Mouse (Mus musculus) liver, embryonic 16.5 days (tissue): ENCODE measurements at regions not wholly inside any gene's neighbourhood (a gene's known extent, or its start where the extent isn't known, plus 50 kb on each side); places are given as distances from the start of the nearest gene placed in this dataset.

Source experiments
- ATAC-seq: fragments of 200-750 bp; cut with Nextera tagmentation; 2 replicates; pipeline ENCODE4 v1.8.0; 2017; ENCODE audit warnings: low read depth, mild to moderate bottlenecking, moderate number of reproducible peaks, moderate library complexity
- H3K27ac ChIP-seq: fragments of 300-500 bp; sonication (generic); 2 replicates; pipeline ENCODE4 v1.5.1; 2014; ENCODE audit warnings: mild to moderate bottlenecking, low read length
- H3K27me3 ChIP-seq: fragments of 300-500 bp; sonication (generic); 2 replicates; pipeline ENCODE4 v1.6.1; 2014; ENCODE audit warnings: low read depth, low read length, mixed read lengths; ENCODE audit not compliant: control insufficient read depth, insufficient read depth
- H3K36me3 ChIP-seq: fragments of 300-500 bp; sonication (generic); 2 replicates; pipeline ENCODE4 v1.6.1; 2014; ENCODE audit warnings: mild to moderate bottlenecking; ENCODE audit not compliant: control insufficient read depth, insufficient read depth
- H3K4me1 ChIP-seq: fragments of 300-500 bp; sonication (generic); 2 replicates; pipeline ENCODE4 v1.6.1; 2014; ENCODE audit warnings: low read depth, low read length, mixed read lengths; ENCODE audit not compliant: control insufficient read depth
- H3K4me2 ChIP-seq: fragments of 300-500 bp; sonication (generic); 2 replicates; pipeline ENCODE4 v1.6.1; 2014; ENCODE audit warnings: low read depth, low read length, mixed read lengths
- H3K4me3 ChIP-seq: fragments of 300-500 bp; sonication (generic); 2 replicates; pipeline ENCODE4 v1.5.1; 2014; ENCODE audit warnings: low read depth, mild to moderate bottlenecking, low read length
- H3K9ac ChIP-seq: fragments of 300-500 bp; sonication (generic); 2 replicates; pipeline ENCODE4 v1.6.1; 2014; ENCODE audit warnings: low read depth, low read length
- H3K9me3 ChIP-seq: fragments of 300-500 bp; sonication (generic); replicated peaks from 2 replicates; pipeline ENCODE4 v1.6.1; 2016; ENCODE audit warnings: low read length; ENCODE audit not compliant: control insufficient read depth
- WGBS: fragments of 180-500 bp; shearing (Covaris S2); extraction: QIAGEN DNeasy Blood & Tissue Kit; methylation state at CpG from one replicate; pipeline ENCODE4 v1.1.7; 2014; ENCODE audit not compliant: insufficient replicate concordance; 5-methylcytosine and 5-hydroxymethylcytosine counted together

DNA sequence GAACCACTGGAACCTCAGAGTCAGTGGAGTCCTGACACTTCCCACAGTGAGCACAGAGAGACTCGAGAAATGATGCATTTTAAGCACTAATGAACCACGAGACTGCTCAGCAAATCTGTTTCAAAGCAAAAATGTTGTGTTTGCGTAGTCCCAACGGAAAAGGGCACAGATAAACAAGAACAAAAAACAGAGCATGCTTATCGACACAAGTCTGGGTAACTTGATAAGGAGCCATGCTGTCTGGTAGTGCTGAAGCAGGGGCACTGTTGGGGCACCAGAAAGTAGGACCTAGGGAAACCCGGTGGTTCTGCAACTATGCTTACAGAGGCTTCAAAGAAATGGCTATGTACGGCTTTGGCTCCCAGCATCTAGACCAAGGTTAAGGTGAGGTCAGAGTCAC, 172.7 kb upstream of the Hes1 start:
- Histone ChIP-seq H3K36me3 (no peaks in the 10 kb centered on the region), H3K27ac (no peak overlapping the region), H3K9ac (no peak overlapping the region), H3K4me2 (no peak overlapping the region), H3K27me3 (peaks cover 4% of the 10 kb centered on the region), H3K4me3 (no peak overlapping the region), H3K9me3 (no peaks in the 10 kb centered on the region), H3K4me1 (peaks cover 2% of the 10 kb centered on the region)
- WGBS = 17% methylated on average over 7 of the region's 7 CpGs
- no peak for ATAC-seq

DNA sequence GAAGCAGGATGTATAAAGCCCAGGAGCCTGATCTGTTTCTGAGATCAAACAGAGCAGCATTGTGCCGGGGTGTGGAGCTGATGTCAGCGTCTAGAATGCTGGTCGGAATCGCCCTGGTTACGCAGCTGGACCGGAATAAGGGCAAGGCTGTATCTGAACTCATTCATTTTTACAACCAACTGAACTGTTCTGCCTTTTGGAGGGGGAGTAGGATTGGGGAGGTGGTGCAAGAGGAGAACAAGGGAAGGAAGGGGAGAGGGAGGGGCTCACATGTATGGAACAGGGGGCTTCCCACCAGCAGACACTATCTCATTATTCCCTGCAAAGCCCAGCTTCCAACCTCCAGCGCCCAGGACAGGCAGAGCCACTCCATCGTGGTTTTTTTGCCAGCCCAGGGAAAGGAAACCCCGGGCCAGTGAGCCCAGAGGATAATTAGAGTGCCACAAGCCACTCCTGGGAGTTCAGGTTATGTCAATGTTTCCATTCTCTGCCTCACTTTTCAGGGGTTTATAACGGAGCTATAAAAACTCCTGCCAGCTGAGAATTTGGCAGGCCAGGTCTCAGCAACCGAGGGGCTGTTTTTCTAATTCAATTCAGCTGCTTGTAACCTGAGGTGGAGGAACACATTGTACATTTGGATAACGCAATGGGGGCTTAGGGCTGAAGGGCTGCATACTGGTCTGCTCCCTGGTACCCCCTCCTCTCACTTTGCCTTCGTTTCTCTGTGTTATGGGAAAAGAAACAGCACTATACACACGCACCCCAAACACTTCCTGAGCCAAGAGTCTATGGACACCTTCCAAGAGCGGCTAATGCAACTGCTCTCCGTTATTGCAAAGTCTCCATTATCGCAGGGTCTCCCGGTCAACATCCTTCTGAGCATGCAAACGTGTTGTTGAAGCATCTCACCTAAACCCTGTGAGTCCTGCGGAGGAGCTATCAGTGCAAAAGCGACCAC, 170.0 kb upstream of the Hes1 start:
- H3K36me3 ChIP-seq = no peaks in the 10 kb centered on the region
- ATAC-seq = no peak
- H3K4me2 ChIP-seq = no peak overlapping the region
- H3K9me3 ChIP-seq = no peaks in the 10 kb centered on the region
- H3K4me3 ChIP-seq = no peak overlapping the region
- 29% methylated on average over 21 of the region's 21 CpGs for WGBS
- peaks cover 2% of the 10 kb centered on the region for H3K4me1 ChIP-seq
- no peak overlapping the region for H3K27ac ChIP-seq
- H3K9ac ChIP-seq = no peak overlapping the region
- H3K27me3 ChIP-seq = peaks cover 4% of the 10 kb centered on the region

DNA sequence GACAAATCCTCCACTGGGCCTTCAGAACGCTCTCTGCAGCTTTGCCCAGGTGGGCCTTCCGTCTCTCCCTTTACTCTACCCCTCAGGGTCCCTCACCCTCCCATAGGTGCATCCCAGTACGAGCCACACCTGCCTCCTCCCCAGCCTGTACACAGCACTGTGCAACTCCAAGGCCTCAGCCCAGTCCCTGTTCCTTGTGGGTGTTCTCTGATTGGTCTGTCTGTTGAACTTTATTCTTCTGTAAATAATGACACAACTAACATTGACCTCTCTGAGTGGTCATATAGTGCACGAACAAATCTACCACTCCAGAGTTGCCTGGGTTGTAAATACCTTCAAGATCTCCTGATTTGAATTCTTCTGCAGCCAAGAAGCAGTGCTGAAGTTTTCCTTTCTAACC, 167.8 kb upstream of the Hes1 start:
- ATAC-seq = peak; percentile 86
- no peak overlapping the region for H3K4me2 ChIP-seq
- WGBS = 53% methylated on average over 4 of the region's 4 CpGs

GRCm38 (mm10) chr16:29903510-29903909, 160.7 kb upstream of the Hes1 start:
- Histone ChIP-seq H3K36me3 (no peaks in the 10 kb centered on the region), H3K4me1 (no peaks in the 10 kb centered on the region), H3K9me3 (no peaks in the 10 kb centered on the region), H3K4me3 (no peak overlapping the region), H3K27me3 (no peaks in the 10 kb centered on the region; the same call in 1 of the 2 replicates), H3K9ac (no peak overlapping the region), H3K4me2 (no peak overlapping the region), H3K27ac (no peak overlapping the region)
- WGBS = 17% methylated on average over 8 of the region's 8 CpGs
- no peak for ATAC-seq

More for the DNA sequence above, 167.8 kb upstream of the Hes1 start:
- Histone ChIP-seq H3K36me3 (no peaks in the 10 kb centered on the region), H3K9me3 (no peaks in the 10 kb centered on the region), H3K9ac (no peak overlapping the region), H3K4me3 (no peak overlapping the region), H3K4me1 (peaks cover 2% of the 10 kb centered on the region), H3K27ac (no peak overlapping the region), H3K27me3 (peaks cover 4% of the 10 kb centered on the region)

GRCm38 (mm10) chr16:29904183-29904775, 159.9 kb upstream of the Hes1 start:
- 71% methylated on average over 9 of the region's 9 CpGs for WGBS
- Histone ChIP-seq H3K4me2 (no peak overlapping the region), H3K9ac (no peak overlapping the region), H3K4me1 (no peaks in the 10 kb centered on the region), H3K27me3 (no peaks in the 10 kb centered on the region; the same call in 1 of the 2 replicates), H3K4me3 (no peak overlapping the region), H3K9me3 (no peaks in the 10 kb centered on the region), H3K27ac (no peak overlapping the region), H3K36me3 (no peaks in the 10 kb centered on the region)
- no peak for ATAC-seq

DNA sequence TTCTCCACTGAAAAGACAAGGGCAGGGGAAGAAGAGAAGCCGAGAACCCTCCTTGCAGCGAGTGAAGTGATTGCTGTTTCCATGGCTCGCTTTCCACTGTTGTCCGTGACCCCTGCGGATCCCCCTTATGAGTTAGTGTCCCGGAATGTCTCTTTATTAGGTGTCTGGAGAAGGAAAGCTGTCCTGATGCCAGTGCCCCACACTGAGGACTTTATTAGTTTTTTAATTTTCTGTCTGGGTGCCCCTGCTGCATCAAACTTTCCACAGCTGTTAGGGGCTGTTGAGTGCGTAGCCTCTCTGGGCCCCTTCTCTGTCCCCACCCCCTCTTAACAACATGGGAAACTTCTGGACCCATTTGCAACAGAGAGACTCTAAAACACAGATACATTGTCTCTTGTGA, 156.9 kb upstream of the Hes1 start:
- Histone ChIP-seq H3K4me3 (no peak overlapping the region), H3K9ac (no peak overlapping the region), H3K4me1 (no peaks in the 10 kb centered on the region), H3K27me3 (no peaks in the 10 kb centered on the region; the same call in 1 of the 2 replicates), H3K9me3 (no peaks in the 10 kb centered on the region), H3K27ac (no peak overlapping the region), H3K4me2 (no peak overlapping the region), H3K36me3 (no peaks in the 10 kb centered on the region)
- ATAC-seq = no peak
- WGBS = 69% methylated on average over 7 of the region's 7 CpGs

DNA sequence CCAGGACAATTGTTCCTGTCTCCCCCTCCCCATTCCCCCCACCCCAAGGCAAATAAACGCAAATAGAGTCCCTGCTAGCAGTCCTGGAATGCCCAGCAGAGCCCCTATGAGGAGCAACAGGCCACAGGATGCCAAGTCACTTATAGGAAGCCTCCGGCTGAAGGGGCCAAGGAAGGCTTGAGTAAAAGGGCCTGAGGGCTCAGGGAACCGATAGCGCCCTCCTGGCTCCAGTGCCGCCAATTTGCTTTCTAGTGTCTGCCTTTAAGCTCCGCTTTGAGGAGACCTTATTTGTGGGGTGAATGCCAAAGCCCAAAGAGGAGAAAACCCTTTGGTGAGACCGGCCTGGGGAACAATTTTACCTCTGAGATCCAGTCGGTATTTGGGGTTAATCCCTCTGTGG, 156.2 kb upstream of the Hes1 start:
- Histone ChIP-seq H3K27me3 (no peaks in the 10 kb centered on the region; the same call in 1 of the 2 replicates), H3K4me2 (no peak overlapping the region), H3K9me3 (no peaks in the 10 kb centered on the region), H3K4me1 (no peaks in the 10 kb centered on the region), H3K9ac (no peak overlapping the region), H3K36me3 (no peaks in the 10 kb centered on the region), H3K4me3 (no peak overlapping the region), H3K27ac (no peak overlapping the region)
- 39% methylated on average over 8 of the region's 8 CpGs for WGBS
- ATAC-seq = no peak

DNA sequence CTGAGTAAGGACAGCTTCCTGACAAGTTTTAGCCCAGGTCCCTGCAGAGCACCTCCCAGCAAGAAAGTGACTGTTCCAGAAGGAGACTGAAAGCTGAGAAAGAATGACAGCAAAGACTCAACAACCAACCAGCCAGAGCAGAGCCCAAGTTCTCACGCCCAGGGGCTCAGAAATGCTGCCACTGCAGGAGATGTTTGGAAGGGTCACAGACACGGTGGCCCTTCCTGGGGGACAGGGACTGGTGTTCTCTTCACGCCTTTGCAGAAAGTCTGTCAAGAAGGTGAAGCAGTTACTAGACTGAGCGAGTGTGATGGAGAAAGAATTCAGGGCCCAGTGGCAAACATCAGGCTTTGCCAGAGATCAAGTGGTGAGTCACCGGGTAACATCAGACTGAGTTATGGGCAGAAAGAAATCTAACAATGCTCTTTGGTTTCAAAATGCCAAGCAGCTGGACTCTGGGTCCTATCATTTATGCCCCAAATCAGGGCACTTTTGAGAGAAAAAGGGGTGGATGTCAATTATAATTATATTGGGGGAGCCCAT, 154.2 kb upstream of the Hes1 start:
- 58% methylated on average over 5 of the region's 5 CpGs for WGBS
- Histone ChIP-seq H3K9ac (no peak overlapping the region), H3K4me1 (no peaks in the 10 kb centered on the region)

DNA sequence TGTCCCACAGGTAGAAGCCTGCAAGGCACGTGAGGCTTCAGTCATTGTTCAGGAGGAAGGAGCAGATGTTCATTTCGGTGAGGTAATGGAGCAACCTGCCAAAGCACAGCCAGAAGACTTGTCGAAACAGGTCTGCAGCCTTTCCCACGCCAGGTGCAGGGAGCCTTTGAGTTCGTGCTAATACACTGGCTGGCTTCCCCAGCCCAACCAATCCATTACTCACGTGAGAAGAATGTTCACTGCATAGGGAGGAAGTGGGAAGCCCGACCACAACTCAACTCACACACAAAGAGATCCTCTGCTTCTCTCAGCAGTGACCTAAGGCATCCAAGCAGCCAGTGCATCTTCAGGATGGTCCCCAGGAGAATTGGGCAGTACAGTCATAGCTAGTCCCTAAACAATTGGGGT, 153.0 kb upstream of the Hes1 start:
- WGBS = 42% methylated on average over 7 of the region's 7 CpGs
- no peaks in the 10 kb centered on the region for H3K36me3 ChIP-seq
- H3K27ac ChIP-seq = no peak overlapping the region
- H3K27me3 ChIP-seq = no peaks in the 10 kb centered on the region
- no peak overlapping the region for H3K4me3 ChIP-seq
- no peak for ATAC-seq
- H3K4me1 ChIP-seq = no peaks in the 10 kb centered on the region
- no peak overlapping the region for H3K9ac ChIP-seq
- H3K4me2 ChIP-seq = no peak overlapping the region
- H3K9me3 ChIP-seq = no peaks in the 10 kb centered on the region

More for the DNA sequence above, 154.2 kb upstream of the Hes1 start:
- Histone ChIP-seq H3K36me3 (no peaks in the 10 kb centered on the region), H3K27ac (no peak overlapping the region), H3K4me3 (no peak overlapping the region), H3K9me3 (no peaks in the 10 kb centered on the region), H3K4me2 (no peak overlapping the region), H3K27me3 (no peaks in the 10 kb centered on the region)
- no peak for ATAC-seq
